Mouse (Mus musculus) limb, embryonic 14.5 days (tissue): ENCODE data around the gene Prss57. TPM values are rescaled to one million over a fixed set of nuclear protein-coding genes. Genes with fewer than 3 reads are reported as not detected.

ENCODE experiments used
- ATAC-seq: fragments of 200-750 bp; cut with Nextera tagmentation; 2 replicates; pipeline ENCODE4 v1.8.0; 2017; ENCODE audit warnings: low read depth, moderate number of reproducible peaks, moderate TSS enrichment; ENCODE audit not compliant: low FRiP score
- DNase-seq: peaks from one replicate; pipeline ENCODE4 v3.0.0-alpha.2; 2015; ENCODE audit warnings: low spot score
- H3K27ac ChIP-seq: fragments of 300-500 bp; sonication (generic); replicated peaks from 2 replicates; pipeline ENCODE4 v1.5.1; 2014; ENCODE audit warnings: low read depth, mild to moderate bottlenecking, low read length, moderate library complexity, mixed read lengths
- H3K27me3 ChIP-seq: fragments of 300-500 bp; sonication (generic); 2 replicates; pipeline ENCODE4 v1.6.1; 2014; ENCODE audit warnings: low read length, mixed read lengths; ENCODE audit not compliant: control insufficient read depth, insufficient read depth
- H3K36me3 ChIP-seq: fragments of 300-500 bp; sonication (generic); 2 replicates; pipeline ENCODE4 v1.6.1; 2014; ENCODE audit warnings: mild to moderate bottlenecking, low read length, moderate library complexity, mixed read lengths; ENCODE audit not compliant: control insufficient read depth, insufficient read depth
- H3K4me1 ChIP-seq: fragments of 300-500 bp; sonication (generic); 2 replicates; pipeline ENCODE4 v1.6.1; 2014; ENCODE audit warnings: antibody characterized with exemption, low read length, mixed read lengths; ENCODE audit not compliant: control insufficient read depth, insufficient read depth
- H3K4me2 ChIP-seq: fragments of 300-500 bp; sonication (generic); replicated peaks from 2 replicates; pipeline ENCODE4 v1.6.1; 2014; ENCODE audit warnings: low read depth, mild to moderate bottlenecking, low read length, moderate library complexity; ENCODE audit not compliant: severe bottlenecking
- H3K4me3 ChIP-seq: fragments of 300-500 bp; sonication (generic); replicated peaks from 2 replicates; pipeline ENCODE4 v1.5.1; 2014; ENCODE audit warnings: low read length
- H3K9ac ChIP-seq: fragments of 300-500 bp; sonication (generic); 2 replicates; pipeline ENCODE4 v1.6.1; 2014; ENCODE audit warnings: mild to moderate bottlenecking, low read depth, low read length, moderate library complexity; ENCODE audit not compliant: severe bottlenecking
- H3K9me3 ChIP-seq: fragments of 300-500 bp; sonication (generic); 2 replicates; pipeline ENCODE4 v1.6.1; 2016; ENCODE audit warnings: low read length; ENCODE audit not compliant: control insufficient read depth
- POLR2A ChIP-seq: fragments of 200-500 bp; IDR thresholded peaks from 2 replicates; pipeline ENCODE4 v1.8.0; 2012; ENCODE audit warnings: inconsistent platforms, mild to moderate bottlenecking, moderate library complexity, borderline replicate concordance; ENCODE audit not compliant: insufficient read depth, insufficient read length; ENCODE audit errors: extremely low read depth
- WGBS: fragments of 180-500 bp; shearing (Covaris S2); extraction: QIAGEN DNeasy Blood & Tissue Kit; methylation state at CpG from one replicate; pipeline ENCODE4 v1.1.7; 2014; 5-methylcytosine and 5-hydroxymethylcytosine counted together
- polyA plus RNA-seq, 2 experiments: library from polyadenylated mRNA; depleted of rRNA in 1 of 2; stranded (reverse) in 1 of 2; unstranded in 1 of 2; fragments of >200 nt; fragmentation: Nextera tagmentation in 1 of 2; extraction: Ambion mirVana in 1 of 2; gene quantifications; 2 replicates each; pipeline versions ENCODE4 v1.2.1 to v1.2.3; 2012 to 2014

The Prss57 gene
- polyA plus RNA-seq, 2 experiments, result 0.06 TPM; not detected in 1

DNA sequence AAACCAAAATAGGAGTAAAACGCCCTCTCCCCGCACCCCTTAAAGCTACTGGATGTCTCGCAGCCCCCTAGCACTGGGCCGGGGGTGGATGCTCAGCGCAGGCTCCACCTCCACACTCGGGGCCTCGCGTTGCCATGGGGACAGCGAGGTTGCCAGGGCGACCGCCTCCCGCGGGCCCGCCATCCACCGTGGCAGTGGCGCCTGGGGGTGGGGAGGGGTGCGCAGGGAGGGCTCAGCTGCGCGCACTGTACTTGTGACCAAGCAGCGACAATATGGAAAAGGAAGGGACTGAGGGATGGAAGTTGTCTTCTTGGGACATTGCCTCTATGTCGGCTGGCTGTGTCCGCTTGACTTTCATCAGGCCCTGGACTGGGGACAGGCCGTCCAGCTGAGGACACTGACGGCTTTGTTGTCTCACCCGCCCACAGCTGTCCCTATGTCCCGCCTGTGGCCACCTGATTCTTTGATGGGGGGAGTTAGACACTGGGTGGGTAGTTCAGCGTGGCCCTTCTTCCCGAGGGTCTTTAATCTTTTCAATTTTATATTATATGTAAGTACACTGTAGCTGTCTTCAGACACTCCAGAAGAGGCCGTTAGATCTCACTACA, 13.1 kb upstream of the Prss57 start:
- peaks cover 18% of the 10 kb centered on the region for H3K4me1 ChIP-seq
- H3K9ac ChIP-seq, result peak overlapping the region; percentile 38
- H3K4me3 ChIP-seq, result 0 out of 2 replicates have a peak overlapping the region, but pooled peaks have one; percentile 6
- 0 out of 2 replicates have a peak overlapping the region, but pooled peaks have one; percentile 1 for H3K27ac ChIP-seq
- peaks cover 19% of the 10 kb centered on the region for H3K36me3 ChIP-seq
- peak; percentile 76 for ATAC-seq
- no peak for TF ChIP-seq POLR2A
- 6% methylated on average over 29 of the region's 29 CpGs for WGBS
- H3K27me3 ChIP-seq, result no peaks in the 10 kb centered on the region
- DNase-seq, result peak; percentile 26
- no peaks in the 10 kb centered on the region for H3K9me3 ChIP-seq
- H3K4me2 ChIP-seq, result peak overlapping the region; percentile 38

DNA sequence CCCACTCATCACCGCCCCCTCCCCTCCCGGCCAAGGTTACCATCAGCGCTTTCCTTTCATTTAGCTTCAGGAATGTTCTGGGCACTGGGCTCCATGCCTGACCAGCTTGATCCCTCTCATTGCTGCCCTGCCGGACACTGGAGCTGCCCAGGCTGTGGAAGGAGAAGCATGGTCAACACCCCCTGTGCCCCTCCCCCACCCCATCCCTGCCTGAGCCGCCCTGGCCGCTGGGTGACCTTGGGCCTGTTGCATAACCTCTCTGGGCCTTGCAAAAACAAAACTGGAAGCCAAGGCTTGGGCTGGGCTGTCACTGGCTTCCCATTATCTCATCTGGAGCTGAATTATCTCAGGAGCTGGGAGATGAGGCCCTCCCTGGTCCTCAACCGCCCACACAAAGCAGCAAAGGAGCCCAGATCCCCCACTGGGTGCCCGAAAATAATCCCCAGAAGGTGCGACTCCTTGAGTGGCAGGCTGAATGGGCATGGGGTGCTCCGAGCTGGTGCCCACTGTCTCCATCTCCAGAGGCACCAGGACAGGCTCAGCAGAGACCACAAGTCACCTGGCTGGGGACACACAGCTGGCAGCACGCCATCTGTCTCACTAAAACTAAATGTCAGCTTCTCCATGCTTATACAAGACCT, 11.7 kb upstream of the Prss57 start:
- 60% methylated on average over 11 of the region's 11 CpGs for WGBS
- ATAC-seq (no peak), DNase-seq (no peak)
- TF ChIP-seq POLR2A, result no peak
- peaks cover 18% of the 10 kb centered on the region for H3K4me1 ChIP-seq
- H3K27ac ChIP-seq, result no peak overlapping the region
- H3K27me3 ChIP-seq, result no peaks in the 10 kb centered on the region
- H3K9me3 ChIP-seq, result no peaks in the 10 kb centered on the region
- H3K4me2 ChIP-seq, result no peak overlapping the region
- no peak overlapping the region for H3K4me3 ChIP-seq
- peaks cover 8% of the 10 kb centered on the region for H3K36me3 ChIP-seq
- H3K9ac ChIP-seq, result no peak overlapping the region

DNA sequence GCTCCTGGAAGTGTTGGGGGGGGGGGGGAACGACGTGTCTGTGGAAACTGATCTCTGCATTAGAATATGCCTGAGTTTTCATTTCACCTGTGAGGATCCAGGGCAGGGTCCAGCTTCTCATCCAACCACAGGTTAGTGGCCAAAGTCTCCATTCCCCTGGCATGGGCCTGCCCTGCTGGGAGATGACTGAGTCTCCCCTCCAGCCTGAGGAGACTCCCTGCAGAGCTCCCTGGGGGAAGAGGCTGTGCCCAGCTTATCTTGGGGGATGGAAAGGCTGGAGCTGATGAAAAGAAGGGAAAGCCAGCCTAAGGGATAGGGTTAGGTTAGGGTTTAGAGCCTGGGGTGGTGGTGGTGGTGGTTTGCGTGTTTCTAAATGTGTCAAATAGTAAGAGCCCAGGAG, 11.1 kb upstream of the Prss57 start:
- WGBS, result 54% methylated on average over 3 of the region's 3 CpGs
- Histone ChIP-seq H3K4me2 (no peak overlapping the region), H3K9me3 (no peaks in the 10 kb centered on the region), H3K36me3 (peaks cover 3% of the 10 kb centered on the region), H3K4me3 (no peak overlapping the region), H3K27ac (no peak overlapping the region), H3K4me1 (peaks cover 18% of the 10 kb centered on the region), H3K27me3 (no peaks in the 10 kb centered on the region), H3K9ac (no peak overlapping the region)
- DNase-seq (no peak), ATAC-seq (no peak)
- no peak for TF ChIP-seq POLR2A

DNA sequence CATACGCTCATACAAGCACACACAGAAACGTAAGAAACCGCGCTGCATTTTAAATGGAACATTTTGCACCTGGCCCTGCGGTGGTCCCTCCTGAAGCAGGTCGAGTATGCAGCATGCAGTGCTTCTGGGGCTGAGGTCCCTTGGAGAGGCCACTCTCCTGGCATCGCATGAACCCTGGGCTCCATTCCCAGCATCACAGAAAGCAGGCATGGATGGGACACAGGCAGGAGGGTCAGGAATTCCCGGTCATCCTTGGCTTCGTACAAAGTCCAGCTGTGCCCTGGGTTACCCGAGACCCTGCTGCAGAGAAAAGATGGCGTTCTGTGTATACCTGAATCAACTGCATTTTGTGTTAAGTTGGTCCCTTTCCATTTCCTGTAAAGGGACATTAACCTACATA, 9.7 kb upstream of the Prss57 start:
- H3K9ac ChIP-seq, result no peak overlapping the region
- no peak overlapping the region for H3K27ac ChIP-seq
- ATAC-seq (no peak), DNase-seq (no peak)
- peaks cover 7% of the 10 kb centered on the region for H3K36me3 ChIP-seq
- H3K4me2 ChIP-seq, result no peak overlapping the region
- no peaks in the 10 kb centered on the region for H3K27me3 ChIP-seq
- 71% methylated on average over 11 of the region's 11 CpGs for WGBS
- peaks cover 18% of the 10 kb centered on the region for H3K4me1 ChIP-seq
- no peaks in the 10 kb centered on the region for H3K9me3 ChIP-seq
- TF ChIP-seq POLR2A, result no peak
- no peak overlapping the region for H3K4me3 ChIP-seq

DNA sequence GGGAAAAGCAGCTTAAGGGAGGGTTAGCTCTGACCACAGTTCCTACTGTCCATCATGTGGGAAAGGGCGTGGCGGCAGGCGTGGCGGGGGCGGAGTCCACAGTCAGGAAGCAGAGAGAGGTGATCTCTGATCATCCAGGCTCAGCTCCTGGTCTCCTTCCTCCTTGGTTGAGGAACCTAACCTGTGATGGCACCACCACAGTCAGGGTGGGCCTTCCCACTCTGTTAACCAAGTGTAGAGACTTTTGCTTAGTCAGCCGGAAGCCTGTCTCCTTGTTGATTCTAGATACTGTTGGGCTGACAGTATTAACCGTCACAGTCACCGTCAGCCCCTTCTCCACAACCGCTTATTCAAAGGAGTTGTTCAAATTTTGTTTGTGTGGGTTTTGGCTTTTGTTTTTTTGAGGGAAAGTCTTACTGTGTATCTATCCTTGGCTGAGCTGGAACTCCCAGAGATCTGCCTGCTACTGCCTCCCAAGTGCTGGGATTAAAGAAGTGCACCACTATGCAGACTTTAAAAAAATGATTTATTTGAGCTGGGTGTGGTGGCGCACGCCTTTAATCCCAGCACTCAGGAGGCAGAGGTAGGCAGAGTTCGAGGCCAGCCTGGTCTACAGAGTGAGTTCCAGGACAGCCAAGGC, 7.6 kb upstream of the Prss57 start:
- no peaks in the 10 kb centered on the region for H3K27me3 ChIP-seq
- H3K36me3 ChIP-seq, result peaks cover 7% of the 10 kb centered on the region; the same call in 1 of the 2 replicates
- WGBS, result 92% methylated on average over 12 of the region's 12 CpGs
- H3K4me1 ChIP-seq, result peaks cover 21% of the 10 kb centered on the region
- DNase-seq, result no peak
- no peak overlapping the region for H3K4me3 ChIP-seq
- H3K27ac ChIP-seq, result no peak overlapping the region
- no peak for TF ChIP-seq POLR2A
- no peaks in the 10 kb centered on the region for H3K9me3 ChIP-seq
- H3K4me2 ChIP-seq, result no peak overlapping the region
- H3K9ac ChIP-seq, result no peak overlapping the region
- no peak for ATAC-seq
